Mouse (Mus musculus) left cerebral cortex, postnatal 4 days (tissue): ENCODE measurements at regions not wholly inside any gene's neighbourhood (a gene's known extent, or its start where the extent isn't known, plus 50 kb on each side); places are given as distances from the start of the nearest gene placed in this dataset.
A peak's percentile ranks its signal among the peaks of the same experiment; 100 is the strongest.

Experiments
- DNase-seq: peaks from one replicate; pipeline ENCODE4 v3.0.0-alpha.2; 2022
- intact Hi-C: fragments of 180-260 bp; cut with DNase I; formaldehyde crosslinking; loops from one replicate; pipeline ENCODE4 v1.15.1; 2025

GRCm38 (mm10) chr3:103463760-103464159, 111.3 kb upstream of the Syt6 start:
- intact Hi-C loops: no loop called here
- DNase-seq: no peak

- no peak for DNase-seq
- intact Hi-C loops: no loop called here
Observed at GRCm38 (mm10) chr3:103464181-103464580, 110.8 kb upstream of the Syt6 start.

GRCm38 (mm10) chr3:103464729-103465128, 110.3 kb upstream of the Syt6 start:
- intact Hi-C loops: no loop called here

GRCm38 (mm10) chr3:103465132-103465690, 109.8 kb upstream of the Syt6 start:
- no peak for DNase-seq
- intact Hi-C loops: no loop called here

More at GRCm38 (mm10) chr3:103464729-103465128, 110.3 kb upstream of the Syt6 start:
- DNase-seq: no peak

- DNase-seq: no peak
- intact Hi-C loops: no loop called here
Observed at GRCm38 (mm10) chr3:103465948-103466347, 109.1 kb upstream of the Syt6 start.

- no peak for DNase-seq
- intact Hi-C loops: no loop called here
Observed at GRCm38 (mm10) chr3:103470586-103471400, 104.2 kb upstream of the Syt6 start.

GRCm38 (mm10) chr3:103472598-103472997, 102.4 kb upstream of the Syt6 start:
- no peak for DNase-seq
- intact Hi-C loops: no loop called here

GRCm38 (mm10) chr3:103473336-103473735, 101.7 kb upstream of the Syt6 start:
- intact Hi-C loops: no loop called here
- DNase-seq: no peak

GRCm38 (mm10) chr3:103479845-103480543, 95.0 kb upstream of the Syt6 start:
- intact Hi-C loops: no loop called here
- DNase-seq: no peak

- no peak for DNase-seq
- intact Hi-C loops: no loop called here
Observed at GRCm38 (mm10) chr3:103480676-103481075, 94.4 kb upstream of the Syt6 start.

GRCm38 (mm10) chr3:103483316-103483715, 91.7 kb upstream of the Syt6 start:
- intact Hi-C loops: no loop called here
- DNase-seq: peak; percentile 86

- no peak for DNase-seq
- intact Hi-C loops: no loop called here
Observed at GRCm38 (mm10) chr3:103483762-103484161, 91.3 kb upstream of the Syt6 start.

GRCm38 (mm10) chr3:103489786-103490185, 85.2 kb upstream of the Syt6 start:
- no peak for DNase-seq
- intact Hi-C loops: no loop called here

- no peak for DNase-seq
- intact Hi-C loops: no loop called here
Observed at GRCm38 (mm10) chr3:103490966-103491365, 84.1 kb upstream of the Syt6 start.

- intact Hi-C loops: no loop called here
- no peak for DNase-seq
Observed at GRCm38 (mm10) chr3:103492211-103492610, 82.8 kb upstream of the Syt6 start.

- DNase-seq: no peak
- intact Hi-C loops: no loop called here
Observed at GRCm38 (mm10) chr3:103493623-103494022, 81.4 kb upstream of the Syt6 start.

GRCm38 (mm10) chr3:103494043-103494442, 81.0 kb upstream of the Syt6 start:
- no peak for DNase-seq
- intact Hi-C loops: no loop called here

- no peak for DNase-seq
- intact Hi-C loops: no loop called here
Observed at GRCm38 (mm10) chr3:103496083-103496482, 78.9 kb upstream of the Syt6 start.

GRCm38 (mm10) chr3:103496683-103497082, 78.3 kb upstream of the Syt6 start:
- intact Hi-C loops: no loop called here
- no peak for DNase-seq

GRCm38 (mm10) chr3:103497696-103498095, 77.3 kb upstream of the Syt6 start:
- intact Hi-C loops: no loop called here

GRCm38 (mm10) chr3:103498458-103498857, 76.6 kb upstream of the Syt6 start:
- no peak for DNase-seq
- intact Hi-C loops: no loop called here

More at GRCm38 (mm10) chr3:103497696-103498095, 77.3 kb upstream of the Syt6 start:
- peak; percentile 31 for DNase-seq

- intact Hi-C loops: no loop called here
- no peak for DNase-seq
Observed at GRCm38 (mm10) chr3:103499801-103500200, 75.2 kb upstream of the Syt6 start.
